Mouse (Mus musculus) layer of hippocampus, postnatal 25 days (tissue): ENCODE results near the gene Frem2. TPM values are rescaled to one million over a fixed set of nuclear protein-coding genes. Genes with fewer than 3 reads are reported as not detected.
A peak's percentile ranks its signal among the peaks of the same experiment; 100 is the strongest.

Experiments
- DNase-seq, 2 experiments: peaks; one replicate each; pipeline ENCODE4 v3.0.0; 2022; ENCODE audit warnings: mixed read lengths in 2 of 2, low spot score in 1 of 2; ENCODE audit errors: extremely low spot score in 1 of 2
- total RNA-seq, 2 experiments: library from RNA; stranded (reverse); gene quantifications; 2 replicates each; pipeline ENCODE4 v1.2.3; 2021

Gene Frem2
- total RNA-seq, 2 experiments from 2014 or later, result 1.7 to 2.3 TPM

DNA sequence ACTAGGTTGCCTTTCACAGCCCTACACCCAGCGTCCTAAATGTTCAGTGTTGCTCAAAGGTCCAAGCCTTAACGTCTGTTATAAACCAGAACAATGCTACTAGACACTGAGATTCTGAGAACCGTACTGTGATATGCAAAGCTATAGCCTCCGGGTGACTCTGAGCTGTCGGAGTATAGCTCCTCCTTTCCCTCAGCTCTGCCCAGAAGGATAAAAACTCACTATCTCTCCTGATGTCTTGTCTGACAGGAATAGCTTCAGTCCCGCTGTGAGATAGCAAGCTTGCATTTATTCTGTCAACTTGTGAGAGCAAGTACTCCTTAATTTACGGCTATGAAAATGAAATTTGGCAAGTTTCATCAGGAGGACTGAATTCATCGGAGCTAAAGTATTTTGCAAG is 33.9 kb downstream of the Frem2 start:
- DNase-seq, result no peak

DNA sequence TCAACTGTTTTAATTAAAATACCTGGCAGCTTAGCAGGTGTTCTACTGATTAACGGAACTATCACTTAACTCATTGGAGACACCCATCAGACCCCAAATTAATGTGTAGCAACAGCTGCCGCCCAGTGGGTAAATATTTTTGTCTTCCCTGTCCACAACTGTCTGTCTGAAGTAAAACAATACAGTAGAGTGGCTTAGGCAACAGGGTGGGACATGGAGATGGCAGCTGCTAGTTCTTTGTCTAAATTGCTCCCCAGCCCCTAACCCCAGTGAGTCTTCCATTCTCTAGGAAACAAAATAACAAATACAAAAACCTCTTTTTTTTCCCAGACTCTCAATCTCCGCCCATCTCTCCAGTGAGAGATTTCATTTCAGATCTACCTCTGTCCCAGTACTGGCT is 36.2 kb downstream of the Frem2 start:
- no peak for DNase-seq

DNA sequence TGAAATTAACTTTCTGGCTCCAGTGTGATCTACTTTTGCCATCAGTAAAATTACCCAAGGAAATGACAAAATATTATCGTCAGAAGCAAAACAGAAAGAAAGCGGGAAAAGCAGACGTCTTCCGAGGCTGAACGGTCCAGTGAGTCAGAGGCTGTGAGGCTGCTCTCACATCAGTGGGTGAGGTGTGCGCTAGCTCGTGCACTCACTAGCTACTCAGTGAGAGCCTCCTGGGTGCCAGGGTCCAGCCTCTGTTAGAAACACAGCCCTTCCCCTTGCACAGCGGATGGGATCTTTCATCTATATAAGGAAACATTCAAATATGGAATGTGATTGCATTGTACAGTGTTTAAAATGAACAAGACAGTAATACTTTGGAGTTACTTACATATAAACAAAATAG is 36.8 kb downstream of the Frem2 start:
- DNase-seq, result no peak

DNA sequence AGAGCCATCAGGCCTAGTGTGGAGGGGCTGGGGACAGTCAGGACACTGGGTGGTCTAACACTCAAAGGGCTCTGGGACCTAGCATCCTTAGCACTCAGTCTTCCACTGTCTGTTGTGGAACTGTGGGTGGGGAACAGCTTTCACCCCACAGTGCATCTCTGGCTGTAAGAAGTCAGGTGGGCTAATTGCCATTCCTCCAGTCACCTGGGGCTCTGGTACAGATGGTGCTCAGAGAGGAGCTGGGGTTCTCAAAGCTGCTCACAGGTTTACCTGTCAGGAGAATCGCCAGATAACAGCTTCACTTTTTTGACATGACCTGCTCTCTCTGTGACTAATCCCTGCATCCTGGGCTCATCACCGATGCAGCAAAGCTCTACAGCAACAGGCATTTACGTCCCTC is 46.0 kb downstream of the Frem2 start:
- no peak for DNase-seq

DNA sequence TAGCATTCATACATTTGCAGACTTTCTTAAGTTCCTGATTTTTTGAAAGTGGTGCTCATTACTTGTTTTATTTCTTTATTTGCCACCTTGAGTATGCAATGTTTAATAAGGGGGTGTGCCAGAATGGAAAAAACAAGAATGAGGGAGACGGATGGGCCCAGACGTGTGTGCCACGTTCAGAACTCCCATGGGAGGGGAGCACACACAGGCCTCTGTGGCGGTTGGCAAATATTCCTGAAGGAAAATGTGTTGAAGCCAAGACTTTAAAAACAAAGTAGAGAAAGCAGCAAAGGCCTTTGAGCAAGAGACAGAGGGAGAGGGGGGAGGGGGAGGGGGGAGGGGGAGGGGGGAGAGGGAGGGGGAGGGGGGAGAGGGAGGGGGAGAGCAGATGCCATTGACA is 47.3 kb downstream of the Frem2 start:
- no peak for DNase-seq

DNA sequence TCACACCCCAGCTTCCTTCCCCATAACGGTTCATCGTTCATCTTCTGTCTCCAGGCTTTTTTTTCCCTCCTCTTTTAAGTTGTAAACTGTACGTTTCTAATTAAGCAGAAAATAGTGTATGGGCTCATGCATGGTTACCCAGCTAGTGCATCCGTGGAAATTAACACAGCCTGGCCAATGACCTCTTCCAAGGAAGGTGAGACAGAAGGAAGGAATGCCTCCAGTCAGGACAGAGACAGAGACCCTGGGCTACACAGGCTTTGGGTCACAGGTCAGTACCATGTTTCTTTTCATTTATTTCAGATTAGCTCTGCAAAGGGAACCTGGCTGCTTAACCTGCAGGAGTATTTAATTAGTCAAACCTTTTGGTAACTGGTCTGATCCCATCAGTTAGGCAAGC is 57.0 kb downstream of the Frem2 start:
- no peak for DNase-seq

DNA sequence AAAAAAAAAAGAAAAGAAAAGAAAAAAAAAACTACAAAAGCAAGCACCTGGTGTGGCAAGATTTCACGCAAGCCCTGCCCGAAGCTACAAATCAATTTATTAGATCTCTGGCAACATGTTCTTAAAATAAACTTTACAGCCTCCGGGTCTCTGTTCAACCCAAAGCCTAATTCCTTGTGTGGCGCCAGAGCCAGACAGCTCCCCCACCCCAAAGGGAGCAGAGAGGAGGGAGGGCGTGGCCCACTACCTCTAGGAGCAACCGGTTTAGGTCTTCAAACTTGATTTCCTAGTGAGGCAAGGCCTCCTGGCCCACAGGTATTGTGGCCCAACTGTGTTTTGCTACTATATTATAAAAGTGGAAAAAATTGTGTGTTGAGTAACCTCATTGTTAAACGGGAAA is 57.8 kb downstream of the Frem2 start:
- DNase-seq, result no peak

DNA sequence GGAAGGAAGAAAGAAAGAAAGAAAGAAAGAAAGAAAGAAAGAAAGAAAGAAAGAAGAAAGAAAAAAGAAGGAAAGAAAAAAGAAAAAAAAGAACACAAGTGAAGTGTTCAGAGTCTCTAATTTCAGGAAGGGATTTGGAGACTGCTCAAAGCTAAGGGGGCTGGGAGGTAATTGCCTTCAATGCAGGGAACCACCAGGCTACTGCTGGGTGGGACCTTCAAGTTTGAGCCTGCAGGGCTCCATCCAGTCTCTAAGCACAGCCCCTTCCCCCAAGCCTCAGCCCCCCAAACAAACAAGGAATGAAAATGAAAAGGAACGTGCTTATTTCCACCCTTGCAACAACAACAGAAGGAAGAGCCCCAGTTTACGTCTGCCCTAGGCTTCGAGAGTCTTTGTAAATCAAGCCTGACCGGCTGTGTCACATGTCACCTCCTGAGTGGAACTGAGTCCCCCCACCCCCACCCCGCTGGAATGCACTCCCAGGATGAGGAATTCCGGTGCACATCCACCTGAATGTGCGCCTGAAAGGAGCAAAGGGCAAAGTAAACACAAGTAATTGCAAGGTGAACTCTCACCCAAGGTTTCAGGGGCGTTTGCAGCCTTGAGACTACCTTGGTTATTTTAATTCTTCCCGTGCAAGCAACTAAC is 58.9 kb downstream of the Frem2 start:
- DNase-seq, result no peak

DNA sequence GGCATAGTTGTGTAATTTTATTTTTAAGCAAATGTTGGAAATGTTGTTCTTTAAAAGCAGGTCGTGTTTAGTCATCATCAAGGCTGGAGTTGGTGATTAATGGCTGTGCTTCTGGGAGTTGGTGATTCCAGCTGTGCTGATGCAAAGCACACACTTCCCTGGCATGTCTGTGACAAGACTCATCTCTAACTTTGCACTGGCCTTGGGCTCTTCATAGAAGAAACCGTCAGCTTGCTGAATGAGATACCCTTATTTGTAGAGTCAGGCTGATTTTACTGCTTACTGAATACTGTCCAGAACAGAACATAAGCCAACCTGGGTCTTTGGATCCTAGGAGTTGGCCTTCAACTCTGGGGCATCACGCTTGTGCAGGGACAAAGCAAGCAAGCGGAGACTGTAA is 62.7 kb downstream of the Frem2 start:
- no peak for DNase-seq

DNA sequence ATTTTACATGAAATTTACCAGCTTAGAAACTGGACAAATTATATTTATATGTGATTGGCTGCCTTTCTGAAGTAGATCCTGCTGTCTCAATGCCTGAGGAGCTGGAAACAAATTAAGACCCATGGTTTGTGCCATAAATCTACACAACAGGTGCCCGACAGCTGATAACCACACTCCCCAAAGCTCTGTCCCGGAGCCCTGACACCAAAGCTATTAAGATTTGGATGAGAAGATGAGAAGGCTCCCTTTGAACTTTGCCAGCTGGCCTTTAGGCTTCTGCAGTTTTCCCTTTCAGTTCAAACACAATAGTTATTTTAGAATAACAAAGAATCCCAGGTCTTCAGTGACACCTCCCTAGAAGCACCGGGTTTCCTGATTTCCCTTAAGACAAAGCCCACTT is 63.4 kb downstream of the Frem2 start:
- no peak for DNase-seq

DNA sequence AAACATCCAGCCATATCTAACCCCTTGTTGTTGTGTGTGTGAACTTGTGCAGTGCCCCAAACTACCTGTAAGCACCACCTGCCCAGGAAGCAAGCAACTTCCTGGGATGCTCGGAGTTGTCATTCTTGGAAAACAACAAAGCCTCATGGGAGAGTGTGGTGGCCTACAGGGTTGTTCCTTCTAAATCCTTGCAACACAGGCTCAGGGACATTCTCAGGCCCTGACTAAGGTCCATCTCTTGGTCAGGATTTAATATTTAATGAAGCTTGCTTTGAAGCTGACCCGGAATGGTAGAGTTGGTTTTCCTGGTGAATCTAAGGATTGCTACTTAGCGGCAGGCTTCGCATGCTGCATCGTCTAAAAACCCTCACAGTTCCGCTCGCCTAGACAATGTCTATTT is 65.1 kb downstream of the Frem2 start:
- no peak for DNase-seq

DNA sequence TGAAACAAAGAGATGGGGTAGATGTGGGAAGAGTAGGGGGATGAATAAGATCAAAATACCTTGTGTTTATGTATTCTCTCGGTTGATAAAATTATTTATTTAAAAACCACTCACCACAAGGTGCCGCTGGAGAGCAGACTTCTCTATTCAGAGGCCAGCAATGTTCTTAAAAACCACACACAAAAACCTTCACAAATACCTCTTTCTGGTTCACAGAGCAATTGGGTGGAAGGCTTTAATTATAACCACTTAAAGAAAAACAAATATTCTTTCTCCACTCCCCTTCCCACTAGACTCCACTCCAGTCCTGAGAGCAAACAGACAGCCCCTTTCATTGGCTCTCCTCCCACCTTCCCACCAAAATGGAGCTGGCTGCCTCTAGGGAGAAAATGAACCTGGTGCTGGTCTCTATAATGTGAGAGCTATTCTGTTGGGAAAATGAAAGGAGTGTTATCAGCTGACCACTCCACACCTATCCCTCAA is 67.0 kb downstream of the Frem2 start:
- peak; percentile 29 to 89 for DNase-seq

DNA sequence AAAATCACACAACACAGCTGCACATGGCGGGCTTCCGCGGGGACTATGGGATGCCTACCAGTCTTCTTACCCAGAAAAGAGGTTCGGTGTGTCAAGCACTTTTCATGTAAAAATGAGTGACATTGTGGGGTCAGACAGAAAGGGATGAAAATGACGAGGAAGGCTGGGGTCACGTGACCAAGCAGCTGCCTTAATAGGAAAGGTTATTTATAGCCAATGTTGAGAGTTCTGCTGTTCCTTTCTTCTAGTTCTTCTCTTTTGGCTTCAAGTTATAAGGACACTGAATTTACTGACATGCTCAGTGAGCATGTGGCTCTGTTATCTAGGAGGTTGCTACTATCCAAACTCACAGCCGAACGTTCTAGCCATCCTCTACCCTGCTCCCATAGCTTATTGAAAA is 73.9 kb downstream of the Frem2 start:
- no peak for DNase-seq

DNA sequence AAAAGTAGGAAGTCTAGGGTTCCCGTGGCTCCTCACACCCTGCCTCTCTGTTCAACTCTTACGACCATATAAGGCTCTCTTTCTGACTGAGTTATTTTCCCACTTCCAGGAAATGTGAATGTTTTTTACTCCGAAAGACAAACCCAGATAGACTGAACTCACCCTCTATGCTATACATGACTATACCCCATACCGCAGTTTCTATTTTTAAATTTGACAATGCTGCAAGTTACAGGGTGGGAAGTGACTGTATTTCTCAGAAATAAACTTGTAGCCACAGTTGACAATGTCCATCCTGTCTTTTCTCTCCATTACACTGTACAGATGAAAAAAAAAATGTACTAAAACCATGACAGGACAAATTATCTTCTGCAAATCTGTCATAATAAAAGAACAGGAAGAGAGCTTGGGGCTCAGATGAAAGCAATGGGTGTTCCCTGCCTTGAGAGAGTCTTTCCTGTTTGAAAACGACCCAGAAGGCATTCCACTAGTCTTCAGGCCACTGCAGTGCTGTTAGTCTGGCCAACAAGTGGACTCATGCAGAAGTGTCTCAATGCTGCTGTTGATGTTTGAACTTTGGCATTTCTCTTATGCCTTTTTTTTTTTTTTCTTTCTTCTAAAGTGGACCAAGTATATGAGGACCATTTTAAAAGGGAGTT is 76.4 kb downstream of the Frem2 start:
- DNase-seq, result no peak

DNA sequence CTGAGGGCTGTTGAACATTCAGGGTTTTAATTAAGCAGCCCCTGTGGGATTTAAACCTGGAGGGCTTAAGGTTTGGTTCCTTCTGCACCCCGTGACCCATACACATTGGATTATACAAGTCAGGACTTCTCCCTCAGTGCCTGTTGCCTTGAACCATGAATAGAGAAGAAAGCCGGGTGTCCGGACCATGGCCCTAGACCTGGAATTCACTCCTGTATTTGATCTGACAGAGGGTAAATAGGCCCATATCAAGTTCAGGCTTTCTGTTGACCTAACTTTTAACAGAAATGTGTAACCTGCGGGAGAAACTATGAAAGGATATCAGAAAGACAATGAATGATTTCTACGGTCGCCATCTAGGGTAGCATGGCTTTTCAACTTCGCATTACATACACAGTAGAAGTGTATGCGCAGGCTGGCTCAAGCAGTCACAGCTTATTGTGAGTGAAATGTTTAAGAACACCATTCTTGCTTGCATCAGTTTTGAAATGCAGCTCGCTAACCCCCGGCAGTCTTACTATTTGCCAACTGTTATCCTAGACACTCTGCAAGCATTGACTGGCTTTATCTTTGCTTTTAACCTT is 77.9 kb downstream of the Frem2 start:
- no peak for DNase-seq

DNA sequence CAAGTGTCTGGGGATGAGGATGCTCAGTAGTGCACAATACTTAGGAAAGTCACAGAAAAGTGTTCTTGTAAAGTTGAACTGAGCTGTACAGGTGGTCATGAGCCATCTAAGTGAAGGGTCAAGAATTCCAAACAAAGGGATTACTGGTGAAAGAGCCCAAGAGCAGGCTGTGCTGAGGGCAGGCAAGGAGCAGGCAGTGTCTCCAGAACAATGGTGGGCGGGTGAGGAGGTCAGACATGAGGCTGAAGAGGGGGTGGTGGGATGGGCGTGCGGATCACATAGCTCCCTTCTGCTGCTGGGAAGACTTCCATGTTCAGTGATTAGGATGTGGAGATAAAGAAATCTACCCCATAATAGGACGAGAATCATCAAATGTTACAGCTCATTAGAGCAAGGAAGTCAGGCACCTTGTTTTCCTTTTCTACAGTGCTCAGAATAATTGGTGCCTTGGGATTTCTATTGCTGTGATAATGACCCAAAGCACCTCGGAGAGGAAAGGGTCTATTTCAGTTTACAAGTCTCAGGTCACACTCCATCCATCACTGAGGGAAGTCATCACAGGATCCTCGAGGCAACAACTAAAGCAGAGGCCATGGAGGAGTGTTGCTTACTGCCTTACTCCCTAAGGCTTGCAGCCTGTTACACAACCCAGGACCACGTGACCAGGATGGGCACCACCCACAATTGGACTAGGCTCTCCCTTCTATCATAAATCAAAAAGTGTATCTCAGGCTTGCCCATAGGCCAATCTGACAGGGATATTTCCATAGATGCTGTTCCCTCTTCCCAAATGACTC is 80.6 kb downstream of the Frem2 start:
- DNase-seq, result no peak

DNA sequence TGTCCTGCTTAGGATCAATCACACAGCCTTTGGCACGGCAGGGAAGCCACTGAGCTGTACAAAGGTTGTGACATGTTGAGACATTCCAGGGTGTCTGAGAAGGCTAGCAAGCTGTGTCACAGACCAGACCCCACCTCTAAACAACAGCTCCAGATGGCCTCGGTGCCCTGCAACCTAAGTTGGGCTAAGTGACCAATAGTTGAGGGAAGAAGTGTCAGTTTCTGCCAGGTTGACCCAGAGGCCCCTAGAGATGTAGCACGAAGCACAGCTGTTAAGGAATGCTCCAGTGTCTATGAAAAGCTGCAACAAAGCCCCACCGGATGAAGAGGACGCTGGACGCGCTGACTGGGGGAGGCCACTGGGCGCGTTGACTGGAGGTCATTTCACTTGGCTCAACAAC is 83.0 kb downstream of the Frem2 start:
- no peak for DNase-seq

DNA sequence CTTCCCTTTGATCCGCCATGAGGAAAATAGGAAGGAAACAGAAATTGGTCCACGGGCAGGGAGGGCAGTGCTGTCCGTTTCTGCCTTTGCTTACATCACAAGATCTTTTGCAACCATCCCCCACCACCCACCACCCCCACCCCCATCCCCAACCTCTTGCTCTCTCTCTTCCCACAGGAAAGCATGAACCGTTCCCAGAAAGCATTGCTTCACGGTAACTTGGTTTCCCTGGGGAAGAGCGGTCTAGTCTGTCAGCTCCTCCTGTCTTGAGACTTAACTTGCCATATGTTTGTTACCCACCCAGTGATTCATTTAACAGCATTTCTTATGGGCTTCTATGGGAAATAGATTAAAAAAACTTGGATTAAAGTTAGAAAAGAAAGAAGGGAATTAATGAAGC is 85.5 kb downstream of the Frem2 start:
- no peak for DNase-seq

DNA sequence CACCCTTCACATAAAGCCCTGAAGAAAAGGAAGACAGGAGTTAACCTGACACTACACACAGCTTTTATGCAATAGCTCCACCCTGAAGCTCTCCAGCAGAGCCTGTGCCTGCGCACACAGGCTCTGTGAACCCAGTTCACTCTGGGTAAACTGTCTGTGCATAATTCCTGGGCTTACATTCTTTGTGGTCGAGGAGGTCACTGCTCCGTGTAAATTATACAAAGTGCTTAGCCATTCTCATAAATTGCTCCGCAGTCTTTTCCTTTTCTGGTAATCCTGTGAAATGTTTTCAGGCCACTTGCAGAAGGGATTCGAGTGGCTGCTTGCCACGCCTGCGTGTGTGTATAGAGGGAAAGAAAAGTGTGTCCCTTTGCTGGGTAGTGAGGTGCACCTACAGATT is 92.6 kb downstream of the Frem2 start:
- DNase-seq, result no peak

DNA sequence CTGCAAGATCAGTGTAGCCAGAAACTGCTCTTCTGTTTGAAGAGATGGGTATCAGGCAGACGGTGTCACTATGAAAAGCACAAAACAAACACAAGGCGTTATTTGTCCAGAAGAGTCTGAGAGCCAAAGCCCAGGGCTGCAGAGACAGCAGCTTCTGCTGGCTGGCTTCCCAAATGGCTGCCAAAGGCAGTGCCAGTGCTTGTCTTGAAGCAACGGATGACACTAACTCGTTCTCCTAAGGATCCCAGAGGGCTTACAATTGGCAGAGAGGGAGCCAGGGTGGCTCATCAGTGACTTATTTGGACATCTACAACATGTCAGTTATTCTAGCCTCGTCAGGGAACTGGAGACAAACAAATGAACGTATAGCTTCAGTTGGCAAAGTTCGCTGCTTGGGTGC is 93.4 kb downstream of the Frem2 start:
- peak in 1 of 2 experiments; percentile 16 for DNase-seq

DNA sequence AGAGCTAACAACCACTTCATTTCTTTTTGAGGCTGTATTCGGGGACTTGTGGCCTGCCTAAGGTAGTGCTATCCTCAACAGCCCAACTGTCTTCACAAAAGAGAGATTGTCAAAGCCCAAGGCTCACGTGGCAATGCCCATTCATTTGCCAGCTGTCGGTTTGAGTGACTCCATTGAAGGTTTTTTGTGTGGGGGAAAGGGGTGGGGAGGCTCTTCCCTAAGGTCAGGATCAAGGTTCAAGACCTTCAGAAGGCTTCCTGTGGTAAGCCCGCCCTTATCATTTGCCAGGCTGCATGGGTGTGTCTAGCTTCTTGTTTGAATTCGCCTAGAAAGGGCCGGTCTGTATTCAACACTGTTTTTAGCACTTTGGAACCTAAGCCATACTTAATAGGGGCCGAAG is 95.3 kb downstream of the Frem2 start:
- DNase-seq, result no peak
